Mouse (Mus musculus) lung, adult 2 months (tissue): Measurements from ENCODE around the gene Ache.

Experiments
- CTCF ChIP-seq: fragments of 200-500 bp; IDR thresholded peaks from 2 replicates; pipeline ENCODE4 v1.5.1; 2011; ENCODE audit warnings: mild to moderate bottlenecking, low read length, control low read depth; ENCODE audit not compliant: insufficient read depth
- POLR2A ChIP-seq: fragments of 200-500 bp; IDR thresholded peaks from 2 replicates; pipeline ENCODE4 v1.6.1; 2011; ENCODE audit warnings: low read depth, mild to moderate bottlenecking, control low read depth, low read length, borderline replicate concordance; ENCODE audit errors: extremely low read depth

DNA sequence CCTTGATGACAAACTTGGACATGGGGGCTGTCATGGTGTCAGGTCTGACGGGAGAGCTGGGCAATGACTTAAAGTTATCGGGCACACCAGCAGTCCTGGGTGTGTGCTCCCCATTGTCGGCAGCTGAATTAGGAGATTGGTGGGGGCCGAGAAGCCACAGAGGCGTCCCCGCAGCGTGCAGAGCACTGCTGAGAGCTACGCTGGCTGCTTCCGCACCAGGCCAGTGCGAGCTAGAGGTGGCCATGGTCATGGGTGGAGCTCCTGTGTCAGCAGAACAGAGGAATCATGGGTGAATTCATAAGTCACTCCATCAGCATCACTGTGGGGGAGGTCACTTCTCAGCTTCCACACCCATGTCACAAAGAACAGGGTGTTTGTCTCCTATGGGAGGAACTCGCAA lies 22.5 kb upstream of the Ache start:
- no peak for TF ChIP-seq CTCF
- TF ChIP-seq POLR2A = no peak
